Mouse (Mus musculus) layer of hippocampus, postnatal 36 days (tissue): Measurements from ENCODE around the gene Ddit4. TPM values are rescaled to one million over a fixed set of nuclear protein-coding genes. Genes with fewer than 3 reads are reported as not detected.
A peak's percentile ranks its signal among the peaks of the same experiment; 100 is the strongest.
"Not testable (repeated sequence)": the region's sequence is repeated elsewhere in the genome, so short reads cannot be mapped to it uniquely, and the experiment has no call there.

Experiments
- DNase-seq, 2 experiments: peaks; one replicate each; pipeline ENCODE4 v3.0.0; 2022
- total RNA-seq, 2 experiments: library from RNA; stranded (reverse); gene quantifications; 2 replicates each; pipeline ENCODE4 v1.2.3; 2021

The Ddit4 gene
- total RNA-seq: 10 to 100 TPM; 89.5 to 96.2 TPM

- DNase-seq: peak; percentile 100
These were observed at the start of gene Ddit4 for GRCm38 (mm10) chr10:59951211-59952151. Gene Ddit4, minus strand, starts transcription at chr10:59951834.

GRCm38 (mm10) chr10:59999057-59999456 lies 47.4 kb upstream of the Ddit4 start:
- no peak for DNase-seq

- no peak for DNase-seq
These were observed 46.0 kb upstream of the Ddit4 start for GRCm38 (mm10) chr10:59997591-59997990.

- DNase-seq: no peak
These were observed 44.3 kb upstream of the Ddit4 start for GRCm38 (mm10) chr10:59995889-59996288.

- DNase-seq: not testable (repeated sequence)
These were observed 42.2 kb upstream of the Ddit4 start for GRCm38 (mm10) chr10:59993813-59994212.

- DNase-seq: no peak
These were observed 40.4 kb upstream of the Ddit4 start for GRCm38 (mm10) chr10:59992024-59992423.

GRCm38 (mm10) chr10:59991262-59991880 lies 39.7 kb upstream of the Ddit4 start:
- DNase-seq: no peak

GRCm38 (mm10) chr10:59990393-59990792 lies 38.8 kb upstream of the Ddit4 start:
- DNase-seq: no peak

- DNase-seq: no peak
These were observed 36.4 kb upstream of the Ddit4 start for GRCm38 (mm10) chr10:59988036-59988435.

GRCm38 (mm10) chr10:59982379-59982873 lies 30.8 kb upstream of the Ddit4 start:
- DNase-seq: no peak

- DNase-seq: no peak
These were observed 30.2 kb upstream of the Ddit4 start for GRCm38 (mm10) chr10:59981792-59982191.

GRCm38 (mm10) chr10:59981336-59981735 lies 29.7 kb upstream of the Ddit4 start:
- DNase-seq: no peak

GRCm38 (mm10) chr10:59980815-59981244 lies 29.2 kb upstream of the Ddit4 start:
- DNase-seq: no peak

GRCm38 (mm10) chr10:59978873-59979743 lies 27.5 kb upstream of the Ddit4 start:
- no peak for DNase-seq

- no peak for DNase-seq
These were observed 26.8 kb upstream of the Ddit4 start for GRCm38 (mm10) chr10:59978401-59978800.

- DNase-seq: no peak
These were observed 26.2 kb upstream of the Ddit4 start for GRCm38 (mm10) chr10:59977715-59978343.

GRCm38 (mm10) chr10:59977141-59977540 lies 25.5 kb upstream of the Ddit4 start:
- DNase-seq: no peak

GRCm38 (mm10) chr10:59974786-59975185 lies 23.2 kb upstream of the Ddit4 start:
- no peak for DNase-seq

- DNase-seq: peak; percentile 49 to 59
These were observed 22.6 kb upstream of the Ddit4 start for GRCm38 (mm10) chr10:59974191-59974664.

GRCm38 (mm10) chr10:59973400-59973799 lies 21.8 kb upstream of the Ddit4 start:
- DNase-seq: no peak

- no peak for DNase-seq
These were observed 21.4 kb upstream of the Ddit4 start for GRCm38 (mm10) chr10:59972999-59973398.

- DNase-seq: no peak
These were observed 20.9 kb upstream of the Ddit4 start for GRCm38 (mm10) chr10:59972534-59972933.
